Mouse (Mus musculus): ENCODE measurements around the gene Pex10.
A peak's percentile ranks its signal among the peaks of the same experiment; 100 is the strongest.

Pex10 gene

DNA sequence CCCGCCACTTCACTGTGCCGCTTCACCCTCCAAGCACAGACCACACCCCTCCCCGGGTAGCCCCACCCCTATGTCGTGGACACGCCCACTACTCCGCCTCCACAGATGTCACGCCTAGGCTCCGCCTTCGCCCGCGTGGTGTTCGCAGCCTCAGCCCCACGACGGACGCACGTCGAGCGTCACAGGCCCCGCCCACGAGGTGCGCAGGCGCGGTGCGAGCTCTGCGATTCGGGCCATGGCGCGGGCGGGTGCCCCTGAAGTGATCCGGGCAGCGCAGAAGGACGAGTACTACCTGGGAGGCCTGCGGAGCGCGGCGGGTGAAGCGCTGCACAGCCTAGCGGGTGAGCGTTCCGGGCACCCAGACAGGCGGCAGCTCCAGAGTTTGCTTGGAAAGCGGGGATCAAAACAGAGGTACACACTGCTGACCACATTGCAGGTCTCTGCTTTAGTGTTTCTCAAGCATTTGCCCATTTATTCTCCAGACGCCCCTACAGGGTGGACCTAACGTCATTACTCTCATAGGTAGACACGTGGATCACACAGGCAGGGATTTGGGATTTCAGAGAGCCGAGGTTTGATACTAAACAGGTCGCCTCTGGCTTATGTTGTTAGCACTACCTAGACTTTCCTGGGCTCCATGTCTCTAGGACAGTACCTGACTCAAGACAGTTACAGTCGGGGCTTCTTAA lies at the start of gene Pex10:
TSS of gene Pex10 (plus strand) at position 183 of the 689 bp plus-strand sequence.
- DNase-seq = peak; percentile 97 to 99

DNA sequence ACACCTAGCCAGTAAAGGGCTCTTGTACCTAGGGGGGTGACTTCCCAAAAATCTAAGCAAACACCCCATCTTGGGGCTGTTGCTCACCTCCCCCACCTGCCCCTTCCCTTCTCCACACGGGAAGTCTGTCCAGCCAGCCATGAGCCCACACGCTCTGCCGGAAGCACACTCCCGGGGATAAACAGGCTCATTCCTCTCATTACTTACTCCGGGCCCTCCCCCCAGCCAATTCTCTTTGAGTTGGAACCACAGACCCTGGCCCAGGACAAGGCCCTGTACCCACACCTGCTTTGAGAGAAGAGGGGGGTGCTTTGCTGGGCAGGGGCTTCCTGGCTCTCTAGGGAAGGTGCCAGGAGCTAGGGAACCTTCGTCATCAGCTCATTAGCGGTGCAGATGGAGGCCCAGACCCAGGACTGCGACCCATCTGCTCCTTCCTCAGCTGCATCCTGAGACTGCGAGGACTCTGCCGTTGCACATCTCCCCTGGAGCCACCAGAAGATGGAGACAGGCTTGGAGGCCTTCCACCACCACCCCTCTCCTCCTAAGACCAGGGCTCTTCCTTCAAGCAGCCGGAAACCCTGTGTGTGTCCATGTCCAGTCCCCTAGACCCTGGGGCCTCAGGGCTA lies 49.5 kb upstream of the Pex10 start:
- peak; percentile 73 to 77 for DNase-seq

DNA sequence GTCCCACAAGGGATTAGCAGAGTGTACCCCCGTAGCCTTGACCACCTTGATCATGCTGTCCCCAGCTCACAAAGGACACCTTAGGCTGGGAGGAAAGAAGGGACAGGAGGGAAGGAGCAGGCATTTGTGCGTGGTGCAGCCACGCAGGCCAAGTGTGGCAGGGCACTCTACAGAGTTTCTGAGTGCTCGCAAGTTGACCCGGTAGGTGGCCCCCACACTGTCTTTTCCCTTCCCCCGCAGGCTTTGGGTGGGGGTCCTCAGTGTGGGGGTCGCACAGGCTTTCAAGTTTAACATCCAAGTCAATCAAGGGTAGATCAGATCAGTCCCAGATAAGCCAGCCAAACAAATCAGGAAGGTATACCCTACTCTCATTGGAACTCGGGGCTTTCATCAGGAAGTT lies 48.8 kb upstream of the Pex10 start:
- no peak for DNase-seq

DNA sequence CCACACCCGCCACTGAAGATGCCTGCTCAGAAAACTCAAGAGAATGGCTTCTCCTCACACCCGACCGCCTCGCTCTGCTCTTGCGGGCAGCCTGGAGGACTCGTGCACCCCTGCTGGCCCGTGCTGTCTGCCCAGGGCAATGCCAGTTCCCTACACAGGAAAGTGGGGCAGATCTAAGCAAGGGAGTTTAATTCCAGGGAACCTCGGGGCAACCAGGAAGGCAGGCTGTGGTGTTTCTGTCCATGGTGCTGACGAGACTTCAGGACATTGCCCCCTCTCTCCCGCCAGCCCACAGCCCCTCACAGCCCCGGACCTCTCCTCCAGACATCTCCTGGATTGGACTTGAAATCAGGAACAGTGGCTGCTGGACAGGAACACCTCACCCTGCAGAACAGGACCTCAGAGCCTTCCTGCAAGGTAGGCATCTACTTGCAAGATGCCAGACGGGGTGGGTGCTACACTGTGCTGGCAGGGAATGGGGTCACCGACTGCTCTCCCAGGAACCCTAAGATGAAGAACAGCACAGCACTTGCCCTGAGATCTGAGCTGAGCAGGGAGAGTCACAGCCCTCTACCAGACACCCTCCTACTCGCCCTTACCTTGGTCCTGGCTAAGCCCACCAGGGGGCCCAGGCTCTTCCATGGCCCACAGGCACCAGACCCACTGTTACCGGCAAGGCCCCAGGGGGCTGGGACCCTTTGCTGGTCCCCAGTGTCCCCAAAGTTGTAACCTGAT lies 48.0 kb upstream of the Pex10 start:
- peak; percentile 83 to 88 for DNase-seq

DNA sequence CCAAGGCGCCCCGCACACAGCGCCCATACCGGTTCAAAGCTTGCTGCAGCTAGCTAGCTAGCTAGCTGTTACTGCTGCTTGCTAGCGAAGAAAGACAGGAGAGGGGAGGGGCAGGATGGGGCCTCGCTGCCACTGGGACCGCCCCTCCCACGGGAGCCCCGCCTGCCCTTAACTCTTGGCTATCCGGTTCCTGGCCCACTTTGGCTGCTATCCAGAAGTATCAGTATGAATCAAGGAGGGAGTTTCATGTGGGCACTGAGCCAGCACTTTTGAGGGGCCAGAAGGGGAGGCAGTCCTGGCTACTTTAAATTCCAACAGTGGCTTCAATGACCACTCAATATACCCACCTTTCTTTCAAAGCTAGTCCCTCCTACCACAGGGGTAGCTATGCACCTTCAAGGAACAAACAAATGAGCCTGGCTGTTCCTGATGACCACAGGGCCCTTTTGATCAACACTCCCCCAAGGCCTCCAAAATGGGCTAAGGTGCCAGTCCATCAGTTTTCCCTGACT lies 47.4 kb upstream of the Pex10 start:
- peak; percentile 90 to 94 for DNase-seq

DNA sequence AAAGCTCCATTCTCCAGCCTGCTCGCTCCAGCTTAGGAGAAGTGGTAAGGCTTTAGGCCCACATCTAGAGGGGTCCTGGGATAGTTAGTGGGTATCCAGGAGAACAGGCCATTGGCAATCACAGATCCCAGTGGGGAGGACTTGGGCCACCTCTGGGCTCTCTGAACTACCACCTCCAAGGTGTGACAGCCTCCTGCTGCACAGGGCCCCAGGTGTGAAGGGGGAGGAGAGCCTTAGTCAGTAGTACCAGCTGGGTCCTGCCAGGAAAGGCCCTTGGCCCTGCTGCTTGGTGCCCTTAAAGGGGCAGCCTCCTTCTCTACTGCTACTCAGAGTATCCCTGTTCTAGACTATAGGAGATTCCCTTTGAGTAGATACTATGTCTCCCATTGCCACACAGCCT lies 46.7 kb upstream of the Pex10 start:
- DNase-seq = no peak

DNA sequence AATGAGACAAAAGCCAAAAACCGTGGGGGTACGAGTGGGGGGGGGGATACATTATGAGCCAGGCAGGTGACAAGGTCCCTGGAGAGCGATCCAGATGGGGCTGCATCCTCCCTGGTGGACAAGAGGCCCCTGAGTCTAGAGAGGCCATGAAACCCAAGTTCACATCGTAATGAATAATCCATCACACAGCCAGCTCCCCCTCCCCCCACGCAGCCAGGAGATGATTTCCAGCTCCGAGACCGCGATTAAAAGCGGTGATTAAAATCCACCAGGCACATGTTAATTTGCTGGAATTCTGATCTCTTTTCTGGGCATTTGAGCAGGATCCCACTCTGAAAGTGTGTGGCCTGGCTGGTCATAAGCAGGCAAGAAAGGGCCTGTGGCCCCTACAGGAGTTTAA lies 46.0 kb upstream of the Pex10 start:
- no peak for DNase-seq

DNA sequence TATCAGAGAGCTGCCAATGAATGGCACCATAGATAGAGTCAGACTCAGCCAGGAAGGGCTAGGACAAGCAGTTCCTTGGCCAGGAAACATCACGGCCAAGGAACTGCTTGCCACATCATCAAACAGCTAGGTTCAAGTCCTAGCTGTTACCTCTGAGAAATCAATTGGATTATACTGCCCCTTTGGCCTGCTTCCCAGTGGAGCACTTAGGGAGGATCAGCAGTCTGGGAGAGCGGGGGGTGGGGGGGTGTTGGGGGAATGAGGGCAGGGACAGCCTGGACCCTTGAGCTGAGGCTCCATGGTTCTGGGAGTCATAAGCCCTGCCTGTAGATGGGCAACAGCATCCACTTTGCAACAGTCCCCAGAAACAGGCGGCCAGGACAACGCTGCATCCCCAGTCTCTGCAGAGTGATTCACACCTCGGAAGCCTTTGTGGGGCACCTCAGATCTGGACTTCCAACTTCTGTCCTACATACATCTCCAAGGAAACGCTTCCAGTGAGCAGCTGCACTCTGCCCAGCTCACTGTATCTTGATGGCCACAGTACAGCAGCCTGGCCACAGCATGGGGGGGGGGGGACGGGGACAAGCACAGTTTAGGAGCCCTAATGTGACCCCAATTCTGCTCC lies 44.5 kb upstream of the Pex10 start:
- no peak for DNase-seq

DNA sequence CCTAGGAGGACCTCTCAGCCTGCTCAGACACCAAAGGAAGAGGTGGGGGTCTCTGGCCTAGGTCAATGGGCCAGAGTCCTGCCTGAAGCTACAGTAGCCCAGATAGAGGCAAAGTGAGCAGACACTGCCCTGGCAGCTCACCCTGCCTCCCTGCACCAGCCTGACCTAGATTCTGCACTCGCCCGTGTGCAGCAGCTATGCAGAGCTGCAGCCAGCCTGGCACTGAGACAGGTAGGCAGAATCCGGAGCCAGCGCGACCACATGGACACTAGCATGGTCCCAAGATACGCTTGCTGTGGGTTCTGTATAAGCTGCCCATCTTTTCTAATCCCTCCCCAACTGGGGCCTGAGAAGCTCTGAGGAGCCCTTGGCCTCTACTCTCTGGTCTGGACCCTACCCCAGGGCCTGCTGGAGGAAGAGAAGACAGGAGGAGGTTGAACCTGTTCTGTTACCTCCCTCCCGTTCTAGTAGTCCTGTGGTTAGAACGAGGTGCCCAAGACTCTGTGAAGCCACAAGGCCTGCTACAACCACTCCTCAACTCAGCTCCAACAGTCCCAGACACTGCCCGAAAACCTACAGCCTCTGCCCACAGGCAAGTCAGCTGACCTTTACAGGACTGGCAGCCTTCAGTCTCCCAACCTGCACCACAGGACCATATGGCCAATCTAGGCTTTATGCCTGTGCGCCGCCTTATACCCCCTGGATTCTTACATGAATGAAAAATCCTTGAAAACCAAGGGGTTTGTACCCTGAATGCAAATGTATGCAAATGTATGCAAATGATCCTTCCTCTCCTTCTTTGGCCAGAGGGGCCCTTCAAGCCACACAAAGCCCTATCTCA lies 42.4 kb upstream of the Pex10 start:
- peak; percentile 86 to 90 for DNase-seq

DNA sequence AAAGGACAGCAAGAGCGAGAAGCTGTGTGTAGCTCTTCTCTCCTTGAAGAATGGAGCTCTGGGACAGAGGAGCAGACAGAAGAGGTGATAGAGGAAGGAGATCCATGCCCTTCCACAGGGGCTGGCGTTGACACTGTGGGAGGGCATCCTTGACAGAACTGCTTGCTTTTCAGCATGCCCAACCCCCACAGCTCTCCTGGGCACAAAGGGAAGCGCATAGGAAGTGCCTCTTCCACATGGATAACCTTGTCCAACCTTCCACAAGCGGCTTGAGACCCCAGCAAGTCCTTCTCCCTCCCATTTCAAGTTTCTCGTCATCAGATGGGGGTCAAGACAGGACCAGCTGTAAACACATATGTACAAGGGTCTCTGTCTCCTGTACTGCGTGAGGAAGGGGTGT lies 33.7 kb upstream of the Pex10 start:
- DNase-seq = no peak

DNA sequence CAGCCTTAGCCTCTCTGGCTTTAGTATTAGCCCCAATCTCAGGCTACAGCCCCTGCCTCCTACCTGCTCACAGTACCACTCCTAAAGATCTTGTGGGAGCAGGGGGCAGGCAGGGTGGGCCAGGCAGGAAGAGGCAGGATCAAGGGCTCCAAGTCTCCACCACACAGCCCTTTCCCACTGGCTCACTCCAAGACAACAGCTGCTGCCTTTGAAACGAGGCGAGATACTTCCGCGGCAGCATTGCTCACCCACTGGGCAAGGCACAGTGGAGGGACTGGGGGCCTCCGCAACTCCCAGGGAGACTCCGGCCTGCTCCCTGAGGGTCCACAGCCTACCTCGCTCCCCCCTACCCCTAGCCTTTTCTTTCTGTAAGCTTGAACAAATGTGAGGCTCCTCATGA lies 32.6 kb upstream of the Pex10 start:
- DNase-seq = peak in 1 of 2 experiments; percentile 30

DNA sequence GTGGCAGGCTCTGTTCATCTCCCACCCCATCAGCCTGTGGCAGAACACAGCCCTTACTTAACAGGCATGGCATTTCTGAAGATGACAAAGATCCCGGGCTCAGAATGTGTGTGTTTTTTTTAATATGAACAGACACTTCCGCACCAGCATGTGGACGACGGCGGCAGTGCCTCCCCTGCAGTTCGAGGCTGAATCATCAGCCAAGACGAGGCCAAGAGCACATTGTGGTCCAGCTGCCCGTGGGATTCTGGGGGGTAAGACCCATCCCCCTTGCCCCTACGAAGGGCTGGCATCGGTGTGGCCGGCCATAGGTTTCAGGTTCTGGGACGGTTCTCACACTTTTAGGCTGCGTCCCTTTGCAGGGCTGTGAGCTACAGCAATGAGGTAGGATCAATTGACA lies 32.0 kb upstream of the Pex10 start:
- DNase-seq = peak; percentile 46 to 49

DNA sequence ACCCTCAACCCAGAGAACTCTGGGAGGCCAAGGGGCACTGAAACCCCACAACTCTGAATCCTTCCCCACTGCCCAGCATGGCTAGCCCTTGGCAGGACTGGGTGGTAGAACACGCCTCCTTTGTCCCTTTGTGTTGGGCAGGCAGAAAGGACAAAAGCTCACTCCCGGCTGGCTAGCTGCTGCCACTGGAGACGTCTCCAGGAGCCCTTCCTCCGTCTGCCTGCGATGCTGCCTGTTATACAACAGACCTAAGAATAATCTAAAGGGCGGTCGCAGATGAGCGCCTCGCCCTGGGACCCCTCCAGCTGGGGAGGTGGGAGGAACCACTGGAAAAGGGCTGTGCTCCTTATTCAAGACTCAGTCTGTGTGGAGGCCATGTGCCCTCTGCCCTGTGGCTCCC lies 26.6 kb upstream of the Pex10 start:
- DNase-seq = no peak

DNA sequence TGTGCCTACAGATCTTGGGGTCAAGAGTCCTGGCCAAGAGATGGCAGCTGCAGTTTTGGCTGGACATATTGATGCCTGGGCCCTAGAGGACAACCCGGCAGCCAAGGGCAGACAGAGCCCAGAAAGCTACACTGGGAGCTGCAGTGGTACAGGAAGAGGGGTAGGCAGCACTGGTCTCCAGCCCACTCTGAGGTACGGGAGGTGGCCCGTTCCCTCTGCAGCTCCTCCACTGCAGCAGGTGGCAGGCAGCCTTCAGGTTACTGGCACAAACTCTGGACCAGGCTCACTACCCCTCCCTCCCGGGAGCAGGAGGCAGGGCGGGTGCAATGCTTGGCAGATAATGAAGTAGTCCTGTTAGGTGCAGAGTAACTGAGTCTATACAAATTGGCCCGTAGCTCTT lies 26.1 kb upstream of the Pex10 start:
- peak; percentile 59 to 77 for DNase-seq

DNA sequence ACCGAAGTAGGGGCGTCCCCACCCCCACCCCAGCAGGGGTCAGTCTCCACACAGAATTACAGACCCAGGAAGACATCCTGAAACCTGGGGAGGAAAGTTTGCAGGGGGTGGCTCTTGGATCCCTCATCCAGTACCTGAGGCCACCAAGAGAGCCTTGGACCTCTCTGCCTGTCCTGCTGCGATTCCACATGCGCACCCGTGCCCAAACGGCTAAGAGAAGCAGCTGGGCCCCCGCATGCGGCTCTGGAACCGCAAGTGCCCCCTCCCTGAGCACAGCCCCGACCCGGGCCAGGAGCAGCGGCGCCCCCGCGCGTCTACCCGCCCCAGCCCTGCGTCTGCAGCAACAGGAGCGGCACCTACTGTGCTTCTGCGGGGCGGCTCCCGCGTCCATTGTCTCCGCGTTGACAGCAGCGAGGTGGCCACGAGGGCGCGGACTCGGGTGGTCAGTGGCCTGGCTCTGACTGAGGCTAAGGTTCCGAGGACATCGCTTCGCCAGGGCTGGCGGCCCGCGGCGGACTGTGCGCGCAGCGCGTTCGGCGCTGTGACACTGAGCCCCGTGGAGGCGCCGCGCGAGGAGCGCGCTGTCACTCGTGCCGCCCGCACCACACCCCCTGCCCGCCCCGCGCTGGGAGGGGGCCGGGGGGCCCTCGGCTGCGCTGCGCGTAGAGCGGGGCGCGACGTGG lies 24.1 kb upstream of the Pex10 start:
- peak; percentile 66 to 73 for DNase-seq

DNA sequence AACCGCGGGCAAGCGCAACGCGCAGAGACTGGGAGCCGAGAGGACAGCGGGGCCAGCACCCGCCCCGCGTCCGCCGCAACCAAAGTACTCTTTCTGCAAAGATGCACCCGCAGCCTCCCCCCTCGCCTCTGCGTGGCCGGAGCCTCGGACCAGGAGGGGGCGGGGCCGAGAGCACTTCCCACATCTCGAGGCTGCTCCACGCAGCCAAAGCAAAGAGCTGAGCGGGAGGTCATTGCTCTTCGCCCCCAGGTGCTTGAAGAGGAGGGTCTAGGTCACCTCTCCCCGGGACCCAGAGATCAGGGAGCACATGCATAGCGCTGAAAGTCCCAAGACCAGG lies 23.6 kb upstream of the Pex10 start:
- peak; percentile 66 to 69 for DNase-seq

DNA sequence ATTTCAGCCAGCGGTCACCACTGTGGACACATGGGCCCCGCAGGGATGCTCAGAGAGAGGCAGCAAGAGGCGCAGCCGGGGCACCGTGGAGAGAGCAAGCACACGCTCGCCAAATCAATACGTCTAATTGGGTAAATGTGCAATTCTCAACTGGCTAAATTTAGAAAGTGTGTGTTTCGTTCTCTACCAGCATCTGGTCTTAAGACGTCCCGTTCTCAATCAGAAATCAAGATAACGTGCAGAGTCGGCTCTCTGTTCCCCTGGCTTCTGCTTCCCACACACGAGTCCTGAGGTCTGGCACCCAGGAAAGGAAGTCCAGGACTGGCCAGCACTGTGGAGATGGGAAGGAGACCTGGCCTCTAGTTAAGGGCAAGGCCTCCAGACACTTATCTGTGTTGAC lies 20.2 kb upstream of the Pex10 start:
- no peak for DNase-seq

DNA sequence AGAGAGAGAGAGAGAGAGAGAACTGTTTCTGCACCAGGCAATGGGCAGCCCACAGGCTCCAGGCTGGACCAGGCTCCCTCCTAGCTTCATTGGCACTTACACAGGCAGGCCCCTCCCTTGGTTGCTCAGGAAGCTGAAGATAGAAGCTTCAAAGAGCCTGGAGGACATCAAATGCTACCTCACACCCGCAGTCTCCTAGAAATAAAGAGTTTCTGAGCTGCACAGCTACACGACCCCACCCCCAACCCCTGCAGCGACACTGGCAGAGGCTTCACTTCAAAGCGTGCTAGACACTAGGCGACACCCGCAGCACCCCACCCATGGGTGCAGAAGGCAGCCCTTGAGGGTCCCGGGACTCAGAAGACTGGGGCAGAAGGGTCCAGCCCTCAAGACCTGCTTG lies 16.7 kb upstream of the Pex10 start:
- DNase-seq = no peak

DNA sequence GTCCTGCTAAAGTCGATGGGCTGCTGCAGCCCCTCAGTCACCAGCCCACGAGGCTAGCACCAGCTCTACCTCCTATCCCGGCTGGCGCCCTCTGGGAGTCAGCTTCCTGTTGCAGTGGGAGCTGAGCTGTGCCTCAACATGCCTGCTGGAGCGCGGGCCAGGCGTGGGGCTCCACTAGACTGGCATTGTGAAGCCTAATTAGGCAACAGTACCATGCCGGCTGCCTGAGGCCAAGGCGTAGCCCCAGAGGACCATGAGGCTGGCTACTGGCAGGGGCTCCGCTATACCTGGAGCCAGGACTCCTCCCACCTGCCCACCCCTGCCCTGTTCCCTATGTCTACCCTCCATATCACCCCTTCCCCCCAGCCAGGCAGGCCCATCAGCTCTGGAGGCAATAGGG lies 10.1 kb upstream of the Pex10 start, which contains the start of gene Plch2:
TSS of gene Plch2 (minus strand) at position 61 of the 400 bp plus-strand sequence.
- no peak for DNase-seq

DNA sequence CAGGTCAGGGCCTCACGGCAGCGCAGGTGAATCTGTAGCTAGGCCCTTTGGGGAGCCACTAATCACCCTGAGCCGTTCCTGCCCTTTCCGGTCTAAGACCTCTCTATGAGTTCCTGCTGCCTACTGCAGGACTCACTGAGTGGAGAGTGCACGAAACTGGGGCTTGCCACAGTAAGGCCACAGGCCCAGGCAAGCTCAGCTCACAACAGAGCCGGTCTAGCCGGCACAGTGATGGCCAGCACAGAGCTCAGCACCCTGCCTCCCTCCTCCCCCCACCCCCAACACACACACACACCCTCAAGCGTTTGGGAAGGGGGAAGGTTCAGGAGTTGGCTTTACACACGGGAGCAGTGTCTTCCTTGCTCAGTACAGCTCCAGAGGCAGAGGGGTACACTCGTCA lies 8.5 kb upstream of the Pex10 start:
- no peak for DNase-seq

DNA sequence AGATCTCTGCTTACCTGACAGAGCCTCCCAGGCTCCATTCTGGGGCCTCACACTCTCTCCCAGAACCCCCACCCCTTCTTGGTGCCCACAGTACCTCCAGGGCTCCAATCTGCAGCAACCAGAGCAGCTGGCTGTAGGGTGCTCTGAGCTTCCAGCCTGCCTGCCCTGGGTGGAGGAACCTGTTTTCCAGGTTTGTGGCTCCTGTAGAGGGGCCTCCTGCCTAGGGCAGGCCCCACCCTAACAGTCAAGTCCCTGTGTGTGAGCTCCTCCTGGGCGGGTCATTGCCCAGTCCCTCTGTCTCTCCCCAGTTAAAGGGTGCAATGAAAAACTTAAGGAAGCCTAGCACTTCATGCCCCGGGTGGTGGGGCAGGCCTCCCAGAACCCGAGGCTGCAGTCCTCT lies 2.9 kb upstream of the Pex10 start:
- no peak for DNase-seq

DNA sequence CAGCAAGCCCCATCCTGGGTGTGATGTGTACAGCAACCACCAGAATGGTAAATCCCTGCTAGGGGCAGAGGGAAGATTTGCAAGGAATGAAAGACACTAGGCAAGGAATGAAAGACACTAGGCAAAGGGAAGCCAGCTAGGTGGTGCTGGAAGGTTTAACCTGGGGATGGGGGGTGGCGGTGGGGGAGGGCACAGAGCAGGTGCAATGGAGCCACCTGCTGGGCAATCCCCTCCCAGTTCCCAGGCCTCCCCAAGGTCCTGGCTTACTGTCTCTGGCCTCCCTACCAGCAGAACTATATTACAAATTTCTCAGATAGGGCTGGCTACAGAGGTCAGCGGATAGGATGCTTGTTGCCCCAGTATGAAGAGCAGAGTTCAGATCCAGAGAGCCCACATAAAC lies 2.3 kb upstream of the Pex10 start:
- DNase-seq = no peak

All from cerebellum, adult 18-20 months (tissue).